Comparison of ENCODE assay signal across 7 mouse cellular contexts in the genomic region with DNA sequence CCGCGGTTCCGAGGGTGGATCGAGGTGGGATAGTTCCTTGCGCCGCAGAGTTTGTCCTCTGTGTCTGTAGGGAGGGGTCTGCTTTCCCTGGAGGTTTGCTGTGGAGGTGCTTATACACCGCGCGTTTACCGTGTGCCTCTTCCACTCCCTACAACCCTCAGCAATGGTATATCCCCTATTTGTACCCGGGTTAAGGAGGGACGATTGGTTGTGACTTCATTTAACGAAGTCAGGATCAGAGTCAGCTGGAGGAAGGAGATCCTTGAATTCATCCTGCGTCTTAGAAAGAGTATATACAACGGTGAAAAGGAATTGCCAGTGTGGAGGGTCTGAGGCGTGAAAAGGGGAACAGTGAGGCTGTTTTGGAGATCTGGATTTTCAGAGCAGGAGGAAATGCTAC. TPM values are rescaled to one million over a fixed set of nuclear protein-coding genes. Genes with fewer than 3 reads are reported as not detected.
A peak's percentile ranks its signal among the peaks of the same experiment; 100 is the strongest.
DNase-seq lines count a peak whose midpoint lies in the region; ATAC-seq and TF ChIP-seq lines count a peak whose summit lies in the region.

No protein-coding gene starts in this region.

- H3K4me1 ChIP-seq in testis, adult 2 months (ENCODE audit: control insufficient read depth, insufficient read depth, low read length) = peaks cover 14% of the 10 kb centered on the region
- peaks cover 16% of the 10 kb centered on the region; the same call in 1 of the 2 replicates for H3K4me1 ChIP-seq in forebrain, embryonic 11.5 days (replicated peaks; ENCODE audit: control insufficient read depth, insufficient read depth, low read length)
- H3K4me1 ChIP-seq in liver, embryonic 11.5 days (replicated peaks; ENCODE audit: control insufficient read depth, insufficient read depth, low read length) = peaks cover 28% of the 10 kb centered on the region
- H3K4me1 ChIP-seq in stomach, embryonic 16.5 days (ENCODE audit: control insufficient read depth, insufficient read depth, low read length) = peaks cover 28% of the 10 kb centered on the region

- no peaks in the 10 kb centered on the region for H3K36me3 ChIP-seq in testis, adult 2 months (ENCODE audit: control insufficient read depth, insufficient read depth, low read length)
- H3K36me3 ChIP-seq in forebrain, embryonic 11.5 days (ENCODE audit: control insufficient read depth, insufficient read depth, low read length) = no peaks in the 10 kb centered on the region; the same call in 1 of the 2 replicates
- H3K36me3 ChIP-seq in liver, embryonic 11.5 days (ENCODE audit: control insufficient read depth, insufficient read depth, low read length) = peaks cover 8% of the 10 kb centered on the region; the same call in 1 of the 2 replicates
- H3K36me3 ChIP-seq in stomach, embryonic 16.5 days (ENCODE audit: control insufficient read depth, insufficient read depth, low read length) = no peaks in the 10 kb centered on the region

- H3K27me3 ChIP-seq in testis, adult 2 months (ENCODE audit: control insufficient read depth, insufficient read depth, low read length) = no peaks in the 10 kb centered on the region
- no peaks in the 10 kb centered on the region for H3K27me3 ChIP-seq in forebrain, embryonic 11.5 days (ENCODE audit: control insufficient read depth, insufficient read depth, low read length)
- H3K27me3 ChIP-seq in liver, embryonic 11.5 days (replicated peaks; ENCODE audit: control insufficient read depth, insufficient read depth, low read length) = no peaks in the 10 kb centered on the region
- no peaks in the 10 kb centered on the region for H3K27me3 ChIP-seq in stomach, embryonic 16.5 days (ENCODE audit: control insufficient read depth, insufficient read depth, low read length)

- no peak for TF ChIP-seq CTCF in testis, adult 2 months (IDR thresholded peaks at IDR 0.05; ENCODE audit: control insufficient read depth, insufficient read depth, insufficient replicate concordance, low read depth, low read length)

- H3K4me2 ChIP-seq in forebrain, embryonic 11.5 days (ENCODE audit: low read depth, low read length, severe bottlenecking) = peak overlapping the region; percentile 99
- peak overlapping the region; percentile 94 for H3K4me2 ChIP-seq in liver, embryonic 11.5 days
- peak overlapping the region; percentile 94 for H3K4me2 ChIP-seq in stomach, embryonic 16.5 days (ENCODE audit: low read depth, low read length)

- H3K9me3 ChIP-seq in forebrain, embryonic 11.5 days (ENCODE audit: control insufficient read depth, low read length) = no peaks in the 10 kb centered on the region
- no peaks in the 10 kb centered on the region for H3K9me3 ChIP-seq in liver, embryonic 11.5 days (ENCODE audit: control insufficient read depth, low read length)
- no peaks in the 10 kb centered on the region for H3K9me3 ChIP-seq in stomach, embryonic 16.5 days (replicated peaks; ENCODE audit: control insufficient read depth, low read length)

- H3K4me3 ChIP-seq in testis, adult 2 months (ENCODE audit: control insufficient read depth, low read depth, low read length) = peak overlapping the region; percentile 89
- peak overlapping the region; percentile 65 for H3K4me3 ChIP-seq in forebrain, embryonic 11.5 days (ENCODE audit: low read depth, low read length)
- peak overlapping the region; percentile 92 for H3K4me3 ChIP-seq in liver, embryonic 11.5 days (ENCODE audit: low read depth, low read length)
- peak overlapping the region; percentile 80 for H3K4me3 ChIP-seq in stomach, embryonic 16.5 days (replicated peaks; ENCODE audit: low read length)

- peak overlapping the region; percentile 82 for H3K27ac ChIP-seq in testis, adult 2 months (ENCODE audit: control insufficient read depth, insufficient read depth, low read depth, low read length)
- H3K27ac ChIP-seq in forebrain, embryonic 11.5 days (ENCODE audit: low read depth, low read length) = no peak overlapping the region
- peak overlapping the region; percentile 79 for H3K27ac ChIP-seq in liver, embryonic 11.5 days (ENCODE audit: low read depth, low read length)
- H3K27ac ChIP-seq in stomach, embryonic 16.5 days (ENCODE audit: low read length) = peak overlapping the region; percentile 79

- ATAC-seq in forebrain, embryonic 11.5 days (replicated peaks; ENCODE audit: low FRiP score) = 0 out of 2 replicates have a peak, but pooled peaks have one; percentile 1
- 0 out of 2 replicates have a peak, but pooled peaks have one; percentile 9 for ATAC-seq in liver, embryonic 11.5 days (replicated peaks; ENCODE audit: low FRiP score)
- no peak for ATAC-seq in stomach, embryonic 16.5 days (ENCODE audit: insufficient read depth, low FRiP score)
- ATAC-seq in activated CD4-positive, CD25-positive, alpha-beta regulatory T cell, adult 4 months = no peak

- DNase-seq in testis, postnatal 14 days (ENCODE audit: low spot score) = no peak
- no peak for DNase-seq in forebrain, embryonic 11.5 days (ENCODE audit: low spot score)
- no peak for DNase-seq in liver, embryonic 11.5 days (ENCODE audit: low spot score)
- no peak for DNase-seq in urinary bladder, postnatal 4 days (ENCODE audit: low spot score in 2 of 2)

- peak overlapping the region; percentile 65 for H3K9ac ChIP-seq in forebrain, embryonic 11.5 days (ENCODE audit: low read length)
- H3K9ac ChIP-seq in liver, embryonic 11.5 days (ENCODE audit: low read depth, low read length) = peak overlapping the region; percentile 87
- peak overlapping the region; percentile 86 for H3K9ac ChIP-seq in stomach, embryonic 16.5 days (ENCODE audit: low read length)

- TF ChIP-seq POLR2A in testis, adult 2 months (IDR thresholded peaks at IDR 0.05; ENCODE audit: control insufficient read depth, low read depth, low read length) = no peak

- WGBS in forebrain, embryonic 11.5 days = 2% methylated on average over 16 of the region's 16 CpGs
- WGBS in liver, embryonic 11.5 days = 2% methylated on average over 16 of the region's 16 CpGs
- whole genome bisulfite sequencing in stomach, embryonic 16.5 days = 2% methylated on average over 16 of the region's 16 CpGs

RNA-seq across cellular contexts. Expression of a gene that starts 0.4 kb away (rescaled TPM):
- 200 and 216 TPM in 2 replicates for polyA plus RNA-seq in testis, adult 2 months (2012; rRNA removed)
- 58.4 and 62.6 TPM in 2 replicates for polyA plus RNA-seq in forebrain, embryonic 11.5 days (2014; fragmentation: Nextera tagmentation; extraction: Ambion mirVana)
- 61.2 and 61.3 TPM in 2 replicates for polyA plus RNA-seq in liver, embryonic 11.5 days (2014; fragmentation: Nextera tagmentation; extraction: Ambion mirVana)
- 39.8 and 43.9 TPM in 2 replicates for polyA plus RNA-seq in stomach, embryonic 16.5 days (2015; fragmentation: Nextera tagmentation; extraction: Ambion mirVana)
- polyA plus RNA-seq in activated CD4-positive, CD25-positive, alpha-beta regulatory T cell, adult 4 months (2017; shearing (Covaris generic)) = 100 to 1,000 TPM in 1 of 2 experiments, 10 to 100 TPM in 1; 91.4 to 102 TPM

RNA-seq across cellular contexts. Expression of a gene that starts 2.9 kb away (rescaled TPM):
- 0.61 and 0.98 TPM in 2 replicates for polyA plus RNA-seq in testis, adult 2 months (2012; rRNA removed)
- polyA plus RNA-seq in forebrain, embryonic 11.5 days (2014; fragmentation: Nextera tagmentation; extraction: Ambion mirVana) = 4.0 and 4.2 TPM in 2 replicates
- 1.1 TPM in 2 replicates for polyA plus RNA-seq in liver, embryonic 11.5 days (2014; fragmentation: Nextera tagmentation; extraction: Ambion mirVana)
- polyA plus RNA-seq in stomach, embryonic 16.5 days (2015; fragmentation: Nextera tagmentation; extraction: Ambion mirVana) = 0.99 and 1.3 TPM in 2 replicates
- under 1 TPM; 0.40 to 0.68 TPM for polyA plus RNA-seq in activated CD4-positive, CD25-positive, alpha-beta regulatory T cell, adult 4 months (2017; shearing (Covaris generic))

RNA-seq across cellular contexts. Expression of a gene that starts 3.0 kb away (rescaled TPM):
- polyA plus RNA-seq in testis, adult 2 months (2012; rRNA removed) = 3.7 and 4.2 TPM in 2 replicates
- polyA plus RNA-seq in forebrain, embryonic 11.5 days (2014; fragmentation: Nextera tagmentation; extraction: Ambion mirVana) = 35.2 and 40.4 TPM in 2 replicates
- polyA plus RNA-seq in liver, embryonic 11.5 days (2014; fragmentation: Nextera tagmentation; extraction: Ambion mirVana) = 19.1 and 21.3 TPM in 2 replicates
- polyA plus RNA-seq in stomach, embryonic 16.5 days (2015; fragmentation: Nextera tagmentation; extraction: Ambion mirVana) = 41.8 and 44.1 TPM in 2 replicates
- 10 to 100 TPM; 10.5 to 13.4 TPM for polyA plus RNA-seq in activated CD4-positive, CD25-positive, alpha-beta regulatory T cell, adult 4 months (2017; shearing (Covaris generic))

RNA-seq across cellular contexts. Expression of a gene that starts 8.7 kb away (rescaled TPM):
- polyA plus RNA-seq in testis, adult 2 months (2012; rRNA removed) = 27.1 and 27.5 TPM in 2 replicates
- 2.0 TPM in 2 replicates for polyA plus RNA-seq in forebrain, embryonic 11.5 days (2014; fragmentation: Nextera tagmentation; extraction: Ambion mirVana)
- 1.3 and 1.4 TPM in 2 replicates for polyA plus RNA-seq in liver, embryonic 11.5 days (2014; fragmentation: Nextera tagmentation; extraction: Ambion mirVana)
- polyA plus RNA-seq in stomach, embryonic 16.5 days (2015; fragmentation: Nextera tagmentation; extraction: Ambion mirVana) = 4.5 and 4.9 TPM in 2 replicates
- under 1 TPM in 1 of 2 experiments, not detected in 1; 0.13 TPM for polyA plus RNA-seq in activated CD4-positive, CD25-positive, alpha-beta regulatory T cell, adult 4 months (2017; shearing (Covaris generic))

RNA-seq across cellular contexts. Expression of a gene that starts 17.9 kb away (rescaled TPM):
- polyA plus RNA-seq in testis, adult 2 months (2012; rRNA removed) = 4.9 and 5.2 TPM in 2 replicates
- 5.5 and 8.3 TPM in 2 replicates for polyA plus RNA-seq in forebrain, embryonic 11.5 days (2014; fragmentation: Nextera tagmentation; extraction: Ambion mirVana)
- polyA plus RNA-seq in liver, embryonic 11.5 days (2014; fragmentation: Nextera tagmentation; extraction: Ambion mirVana) = 6.2 and 6.6 TPM in 2 replicates
- 3.1 and 3.3 TPM in 2 replicates for polyA plus RNA-seq in stomach, embryonic 16.5 days (2015; fragmentation: Nextera tagmentation; extraction: Ambion mirVana)
- 1 to 10 TPM in 1 of 2 experiments, under 1 TPM in 1; 0.46 to 2.1 TPM for polyA plus RNA-seq in activated CD4-positive, CD25-positive, alpha-beta regulatory T cell, adult 4 months (2017; shearing (Covaris generic))

Comparison
In these comparisons a context has a peak if more than half of its experiments do, and no peak if none do; other contexts are left out.
1. ATAC-seq: peak in forebrain, embryonic 11.5 days (single experiment) and liver, embryonic 11.5 days (single experiment); none in stomach, embryonic 16.5 days (single experiment) and activated CD4-positive, CD25-positive, alpha-beta regulatory T cell, adult 4 months (single experiment).
2. Peak in every context shown above with its lines, with median percentiles within 50 percentile points of each other: H3K4me3 ChIP-seq, H3K4me2 ChIP-seq and H3K9ac ChIP-seq.